Mouse (Mus musculus): ENCODE measurements around the gene Psma3.

- TF ChIP-seq CTCF (IDR thresholded peaks at IDR 0.05; ENCODE audit: control insufficient read depth, insufficient read depth, insufficient replicate concordance, low read depth, low read length): no peak
- no peak for TF ChIP-seq POLR2A (IDR thresholded peaks at IDR 0.05; ENCODE audit: control insufficient read depth, low read depth, low read length)
Measured at GRCm38 (mm10) chr12:71019211-71019610, 44.8 kb downstream of the Psma3 start.

All from testis, adult 2 months (tissue).